Mouse (Mus musculus): ENCODE data around the gene Retreg3. TPM values are rescaled to one million over a fixed set of nuclear protein-coding genes. Genes with fewer than 3 reads are reported as not detected.
A peak's percentile ranks its signal among the peaks of the same experiment; 100 is the strongest.

The Retreg3 gene
- polyA plus RNA-seq, 1 experiment from 2014 or later = 14.0 TPM

DNA sequence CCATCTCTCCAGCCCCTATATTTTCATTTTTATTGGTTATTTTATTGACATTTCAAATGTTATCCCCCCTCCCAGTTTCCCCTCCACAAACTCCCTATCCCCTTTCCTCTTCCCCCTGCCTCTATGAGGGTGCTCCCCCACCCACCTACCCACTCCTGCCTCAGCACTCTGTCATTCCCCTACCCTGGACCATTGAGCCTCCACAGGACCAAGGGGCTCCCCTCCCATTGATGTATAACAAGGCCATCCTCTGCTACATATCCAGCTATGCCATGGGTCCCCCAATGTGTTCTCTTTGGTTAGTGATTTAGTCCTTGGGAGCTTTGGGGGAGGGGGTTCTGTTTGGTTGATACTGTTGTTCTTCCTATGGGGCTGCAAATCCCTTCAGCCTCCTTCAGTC, 35.0 kb upstream of the Retreg3 start:
- DNase-seq (ENCODE audit: low spot score) (no peak), ATAC-seq (no peak)
- no peaks in the 10 kb centered on the region for H3K27me3 ChIP-seq (replicated peaks; ENCODE audit: control insufficient read depth, insufficient read depth, low read length)
- H3K9me3 ChIP-seq (replicated peaks; ENCODE audit: control insufficient read depth, low read length) = no peaks in the 10 kb centered on the region
- H3K4me1 ChIP-seq (ENCODE audit: control insufficient read depth, insufficient read depth, low read length) = no peaks in the 10 kb centered on the region; the same call in 1 of the 2 replicates
- no peak overlapping the region for H3K9ac ChIP-seq (ENCODE audit: low read length)
- H3K4me3 ChIP-seq (ENCODE audit: low read depth, low read length) = no peak overlapping the region
- no peak overlapping the region for H3K4me2 ChIP-seq (ENCODE audit: low read length)
- H3K27ac ChIP-seq (ENCODE audit: low read depth, low read length) = no peak overlapping the region
- H3K36me3 ChIP-seq (ENCODE audit: control insufficient read depth, insufficient read depth, low read length) = no peaks in the 10 kb centered on the region

DNA sequence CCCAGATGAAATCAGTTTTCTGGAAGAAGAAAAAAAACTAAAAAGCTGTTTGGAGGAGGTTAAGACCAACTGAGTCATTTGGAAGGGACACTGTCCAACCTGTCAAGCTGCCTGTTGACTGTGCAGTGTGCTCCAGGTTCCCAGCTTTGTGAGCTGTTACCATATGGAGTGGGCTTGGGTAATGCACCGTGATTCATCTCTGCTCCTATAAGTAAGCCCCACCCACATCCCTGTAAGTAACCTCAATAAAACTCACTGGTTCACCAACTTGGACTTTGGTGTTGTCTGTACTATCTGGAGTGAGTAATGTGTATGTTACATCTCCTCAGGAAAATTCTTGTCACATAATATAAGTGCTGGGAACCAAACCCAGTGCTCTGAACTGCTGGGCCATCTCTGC, 33.1 kb upstream of the Retreg3 start:
- Histone ChIP-seq H3K27me3 (replicated peaks; ENCODE audit: control insufficient read depth, insufficient read depth, low read length) (no peaks in the 10 kb centered on the region), H3K27ac (ENCODE audit: low read depth, low read length) (no peak overlapping the region), H3K4me1 (ENCODE audit: control insufficient read depth, insufficient read depth, low read length) (peaks cover 4% of the 10 kb centered on the region), H3K4me3 (ENCODE audit: low read depth, low read length) (no peak overlapping the region), H3K9me3 (replicated peaks; ENCODE audit: control insufficient read depth, low read length) (no peaks in the 10 kb centered on the region), H3K4me2 (ENCODE audit: low read length) (no peak overlapping the region), H3K36me3 (ENCODE audit: control insufficient read depth, insufficient read depth, low read length) (no peaks in the 10 kb centered on the region), H3K9ac (ENCODE audit: low read length) (no peak overlapping the region)
- no peak for DNase-seq (ENCODE audit: low spot score)
- no peak for ATAC-seq
- WGBS = 88% methylated on average over 1 of the region's 1 CpGs

DNA sequence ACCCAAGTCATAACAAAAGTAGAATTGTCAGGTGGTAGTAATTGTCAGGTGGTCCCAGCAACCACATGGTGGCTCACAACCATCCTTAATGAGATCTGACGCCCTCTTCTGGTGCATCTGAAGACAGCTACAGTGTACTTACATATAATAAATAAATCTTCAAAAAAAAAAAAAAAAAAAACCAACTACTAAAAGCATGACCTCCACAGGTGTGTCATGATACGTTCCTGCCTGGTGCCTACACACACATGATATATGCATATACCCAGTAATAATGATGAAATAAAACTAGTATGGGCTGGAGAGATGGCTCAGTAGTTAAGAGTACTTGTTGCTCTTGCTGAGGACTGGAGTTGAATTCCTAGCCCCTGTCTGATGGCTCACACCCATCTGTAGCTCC, 31.4 kb upstream of the Retreg3 start:
- Histone ChIP-seq H3K4me1 (ENCODE audit: control insufficient read depth, insufficient read depth, low read length) (peaks cover 7% of the 10 kb centered on the region), H3K27ac (ENCODE audit: low read depth, low read length) (no peak overlapping the region), H3K9ac (ENCODE audit: low read length) (no peak overlapping the region), H3K9me3 (replicated peaks; ENCODE audit: control insufficient read depth, low read length) (no peaks in the 10 kb centered on the region), H3K36me3 (ENCODE audit: control insufficient read depth, insufficient read depth, low read length) (no peaks in the 10 kb centered on the region), H3K4me3 (ENCODE audit: low read depth, low read length) (no peak overlapping the region), H3K27me3 (replicated peaks; ENCODE audit: control insufficient read depth, insufficient read depth, low read length) (no peaks in the 10 kb centered on the region), H3K4me2 (ENCODE audit: low read length) (no peak overlapping the region)
- WGBS = 33% methylated on average over 2 of the region's 2 CpGs
- no peak for ATAC-seq
- no peak for DNase-seq (ENCODE audit: low spot score)

DNA sequence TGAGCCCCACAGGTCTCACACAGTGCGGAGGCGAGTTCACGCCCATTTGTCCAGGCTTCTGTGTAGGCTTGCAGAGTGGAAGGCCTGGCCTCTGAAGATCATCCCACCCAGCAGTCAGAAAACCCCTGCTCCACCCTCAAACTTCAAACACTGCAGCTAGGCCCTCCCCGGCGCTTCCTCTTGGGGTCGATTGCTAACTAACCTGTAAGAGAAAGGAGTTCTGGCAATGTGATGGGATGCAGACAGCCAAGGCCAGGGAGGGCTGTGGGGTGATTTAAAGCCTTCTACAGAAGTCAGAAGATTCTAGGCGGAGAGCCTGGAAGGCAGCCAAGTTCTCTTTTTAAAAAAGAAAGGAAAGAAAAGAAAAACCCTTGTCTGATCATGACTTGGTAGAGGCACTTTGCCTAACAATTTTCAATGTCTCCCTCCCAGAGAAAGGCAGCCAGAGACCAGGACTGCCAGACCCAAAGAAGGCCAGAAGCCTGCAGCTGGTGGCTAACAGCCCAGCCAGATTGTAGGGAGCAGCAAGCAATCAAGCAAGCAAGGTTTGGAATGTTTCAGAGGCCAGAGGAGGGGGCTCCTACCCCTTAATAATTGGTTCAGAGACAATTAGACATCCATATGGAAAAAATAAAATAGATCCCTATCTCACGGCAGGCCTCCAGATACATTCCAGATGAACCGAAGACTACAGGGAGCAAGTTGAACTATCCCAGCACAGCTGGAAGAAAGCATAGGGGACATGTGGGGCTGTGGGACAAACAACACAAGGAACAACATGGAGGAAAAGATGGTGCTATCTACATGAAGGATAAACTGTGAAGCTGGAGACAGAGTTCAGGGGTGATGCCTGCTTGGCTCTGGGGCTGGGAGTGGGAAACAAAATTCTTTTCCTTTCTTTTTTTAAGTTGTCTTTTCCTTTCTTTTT, 29.7 kb upstream of the Retreg3 start:
- 48% methylated on average over 9 of the region's 9 CpGs for WGBS
- ATAC-seq (no peak), DNase-seq (ENCODE audit: low spot score) (peak; percentile 45)

DNA sequence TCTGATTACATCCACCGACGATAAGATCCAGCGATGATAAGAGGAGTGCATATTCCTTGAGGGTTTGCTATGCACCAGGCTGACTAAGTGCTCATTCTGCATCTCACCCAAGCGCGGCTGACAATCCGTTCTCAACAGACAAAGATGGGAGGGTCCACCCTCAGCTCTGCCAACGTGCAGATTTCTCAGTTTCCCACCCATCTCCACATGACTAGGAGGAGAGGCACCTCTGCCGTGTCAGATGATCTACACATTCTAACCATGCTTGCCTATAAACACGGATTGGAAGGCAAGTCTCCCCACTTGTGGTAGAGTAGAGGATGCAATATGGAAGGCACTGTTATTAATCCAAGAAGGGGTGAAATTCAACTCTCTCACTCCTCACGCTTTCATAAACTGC, 29.1 kb upstream of the Retreg3 start:
- peaks cover 7% of the 10 kb centered on the region; the same call in 1 of the 2 replicates for H3K4me1 ChIP-seq (ENCODE audit: control insufficient read depth, insufficient read depth, low read length)
- ATAC-seq (no peak), DNase-seq (ENCODE audit: low spot score) (no peak)
- no peak overlapping the region for H3K27ac ChIP-seq (ENCODE audit: low read depth, low read length)
- H3K9ac ChIP-seq (ENCODE audit: low read length) = no peak overlapping the region
- no peak overlapping the region for H3K4me2 ChIP-seq (ENCODE audit: low read length)
- no peak overlapping the region for H3K4me3 ChIP-seq (ENCODE audit: low read depth, low read length)
- H3K27me3 ChIP-seq (replicated peaks; ENCODE audit: control insufficient read depth, insufficient read depth, low read length) = no peaks in the 10 kb centered on the region
- no peaks in the 10 kb centered on the region for H3K36me3 ChIP-seq (ENCODE audit: control insufficient read depth, insufficient read depth, low read length)
- no peaks in the 10 kb centered on the region for H3K9me3 ChIP-seq (replicated peaks; ENCODE audit: control insufficient read depth, low read length)
- 74% methylated on average over 10 of the region's 10 CpGs for WGBS

More for the DNA sequence above, 29.7 kb upstream of the Retreg3 start:
- Histone ChIP-seq H3K9me3 (replicated peaks; ENCODE audit: control insufficient read depth, low read length) (no peaks in the 10 kb centered on the region), H3K4me2 (ENCODE audit: low read length) (no peak overlapping the region), H3K9ac (ENCODE audit: low read length) (peak overlapping the region; percentile 22; the same call in 1 of the 2 replicates), H3K4me1 (ENCODE audit: control insufficient read depth, insufficient read depth, low read length) (peaks cover 7% of the 10 kb centered on the region; the same call in 1 of the 2 replicates), H3K4me3 (ENCODE audit: low read depth, low read length) (no peak overlapping the region), H3K27ac (ENCODE audit: low read depth, low read length) (peak overlapping the region; percentile 14; the same call in 1 of the 2 replicates), H3K36me3 (ENCODE audit: control insufficient read depth, insufficient read depth, low read length) (no peaks in the 10 kb centered on the region), H3K27me3 (replicated peaks; ENCODE audit: control insufficient read depth, insufficient read depth, low read length) (no peaks in the 10 kb centered on the region)

DNA sequence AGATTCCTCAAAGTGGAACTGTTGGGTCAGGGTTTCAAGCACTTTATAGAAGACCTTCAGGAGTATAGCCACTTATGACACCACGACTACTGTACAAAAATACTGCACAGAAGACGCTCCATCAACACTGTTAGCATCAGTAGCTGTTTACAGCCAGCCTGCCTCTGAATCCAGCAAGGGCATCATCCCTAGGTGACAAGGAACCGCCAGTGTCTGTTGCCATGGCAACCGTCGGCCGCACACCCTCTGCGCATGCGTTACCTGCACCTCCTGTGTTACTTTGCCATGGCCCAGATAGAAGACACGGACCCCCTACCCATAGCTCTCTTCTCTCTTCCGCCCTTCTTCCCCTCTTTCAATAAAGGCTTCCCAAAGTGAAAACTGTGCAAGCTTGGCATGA, 26.7 kb upstream of the Retreg3 start:
- Histone ChIP-seq H3K9me3 (replicated peaks; ENCODE audit: control insufficient read depth, low read length) (no peaks in the 10 kb centered on the region), H3K36me3 (ENCODE audit: control insufficient read depth, insufficient read depth, low read length) (no peaks in the 10 kb centered on the region), H3K4me1 (ENCODE audit: control insufficient read depth, insufficient read depth, low read length) (peaks cover 7% of the 10 kb centered on the region; the same call in 1 of the 2 replicates), H3K9ac (ENCODE audit: low read length) (no peak overlapping the region), H3K27ac (ENCODE audit: low read depth, low read length) (no peak overlapping the region; the same call in 1 of the 2 replicates), H3K4me2 (ENCODE audit: low read length) (no peak overlapping the region; the same call in 1 of the 2 replicates), H3K4me3 (ENCODE audit: low read depth, low read length) (no peak overlapping the region), H3K27me3 (replicated peaks; ENCODE audit: control insufficient read depth, insufficient read depth, low read length) (no peaks in the 10 kb centered on the region)
- 13% methylated on average over 10 of the region's 10 CpGs for WGBS
- ATAC-seq (0 out of 2 replicates have a peak, but pooled peaks have one; percentile 29), DNase-seq (ENCODE audit: low spot score) (peak; percentile 81)

DNA sequence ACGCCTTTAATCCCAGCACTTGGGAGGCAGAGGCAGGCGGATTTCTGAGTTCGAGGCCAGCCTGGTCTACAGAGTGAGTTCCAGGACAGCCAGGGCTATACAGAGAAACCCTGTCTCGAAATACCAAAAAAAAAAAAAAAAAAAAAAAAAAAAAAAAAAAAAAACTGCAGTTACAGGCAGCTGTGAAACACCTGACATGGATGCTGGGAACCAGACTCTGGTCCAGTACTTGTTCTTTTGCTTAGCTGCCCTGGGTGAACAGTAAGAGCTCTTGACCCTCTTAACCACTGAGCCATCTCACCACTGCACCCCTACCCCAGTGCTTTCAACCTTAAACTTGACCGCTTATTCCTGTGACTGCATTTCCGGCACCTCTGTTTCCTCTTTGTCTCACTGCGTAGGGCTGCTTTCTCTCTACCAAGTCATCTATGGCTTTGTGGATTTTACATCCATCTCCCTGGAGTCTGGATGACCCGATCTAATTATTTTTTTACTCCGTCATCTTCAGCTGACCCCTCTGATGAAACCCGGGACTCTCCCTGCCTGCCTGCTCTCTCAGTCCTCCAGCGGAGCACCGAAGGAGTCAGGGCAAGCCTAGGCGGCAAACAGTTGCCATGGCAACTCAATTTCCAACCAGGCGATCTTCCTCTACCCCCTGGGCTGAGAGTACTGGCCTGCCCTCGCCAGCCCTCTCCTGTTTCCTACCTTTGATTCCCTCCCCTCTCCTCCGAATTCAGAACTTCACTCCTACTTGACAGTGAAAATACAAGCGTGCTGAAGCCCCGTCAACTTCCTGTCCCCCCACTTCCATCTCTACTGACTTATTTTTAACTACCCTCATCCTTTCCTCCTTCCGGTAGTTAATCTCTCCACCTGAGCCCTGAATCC, 23.9 kb upstream of the Retreg3 start:
- ATAC-seq (peak; percentile 52; the same call in 1 of the 2 replicates), DNase-seq (ENCODE audit: low spot score) (peak; percentile 75)
- Histone ChIP-seq H3K27ac (ENCODE audit: low read depth, low read length) (peak overlapping the region; percentile 60), H3K27me3 (replicated peaks; ENCODE audit: control insufficient read depth, insufficient read depth, low read length) (no peaks in the 10 kb centered on the region), H3K9ac (ENCODE audit: low read length) (peak overlapping the region; percentile 48; the same call in 1 of the 2 replicates), H3K4me1 (ENCODE audit: control insufficient read depth, insufficient read depth, low read length) (peaks cover 10% of the 10 kb centered on the region), H3K36me3 (ENCODE audit: control insufficient read depth, insufficient read depth, low read length) (no peaks in the 10 kb centered on the region), H3K9me3 (replicated peaks; ENCODE audit: control insufficient read depth, low read length) (no peaks in the 10 kb centered on the region), H3K4me3 (ENCODE audit: low read depth, low read length) (peak overlapping the region; percentile 14; the same call in 1 of the 2 replicates), H3K4me2 (ENCODE audit: low read length) (peak overlapping the region; percentile 40)
- 20% methylated on average over 18 of the region's 19 CpGs for WGBS

DNA sequence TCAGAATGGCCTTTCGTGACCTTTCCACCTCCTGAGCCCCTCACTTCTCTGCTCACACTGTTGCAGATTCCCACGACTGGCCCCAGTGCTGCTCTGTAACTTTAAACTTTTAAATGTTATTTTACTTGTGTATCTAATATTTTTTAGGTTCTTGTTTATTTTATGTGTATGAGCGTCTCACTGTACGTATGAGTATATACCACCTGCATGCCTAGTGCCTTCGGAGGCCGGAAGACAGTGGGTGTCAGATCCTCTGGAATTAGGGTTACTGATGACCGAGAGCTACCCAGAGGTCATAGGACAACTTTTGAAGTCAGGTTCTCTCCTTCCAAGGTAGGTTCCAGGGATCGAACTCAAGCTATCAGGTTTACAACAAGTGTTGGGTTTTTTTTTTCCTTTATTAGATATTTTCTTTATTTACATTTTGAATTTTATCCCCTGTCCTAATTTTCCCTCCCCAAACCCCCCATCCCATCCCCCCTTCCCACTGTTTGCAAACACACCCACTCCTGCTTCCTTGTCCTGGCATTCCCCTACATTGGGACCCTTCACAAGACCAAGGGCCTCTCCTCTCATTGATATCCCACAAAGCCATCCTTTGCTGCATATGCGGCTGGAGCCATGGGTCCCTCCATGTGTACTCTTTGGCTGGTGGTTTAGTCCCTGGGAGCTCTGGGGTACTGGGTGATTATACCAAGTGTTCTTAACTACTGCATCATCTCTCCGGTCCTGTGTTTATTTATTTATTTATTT, 22.7 kb upstream of the Retreg3 start:
- H3K9me3 ChIP-seq (replicated peaks; ENCODE audit: control insufficient read depth, low read length) = no peaks in the 10 kb centered on the region
- peaks cover 10% of the 10 kb centered on the region for H3K4me1 ChIP-seq (ENCODE audit: control insufficient read depth, insufficient read depth, low read length)
- no peak overlapping the region for H3K4me3 ChIP-seq (ENCODE audit: low read depth, low read length)
- no peak for ATAC-seq
- DNase-seq (ENCODE audit: low spot score) = no peak
- H3K36me3 ChIP-seq (ENCODE audit: control insufficient read depth, insufficient read depth, low read length) = no peaks in the 10 kb centered on the region
- H3K27ac ChIP-seq (ENCODE audit: low read depth, low read length) = no peak overlapping the region
- H3K27me3 ChIP-seq (replicated peaks; ENCODE audit: control insufficient read depth, insufficient read depth, low read length) = no peaks in the 10 kb centered on the region
- 90% methylated on average over 10 of the region's 10 CpGs for WGBS
- H3K4me2 ChIP-seq (ENCODE audit: low read length) = no peak overlapping the region
- no peak overlapping the region for H3K9ac ChIP-seq (ENCODE audit: low read length)

All from forebrain, embryonic 14.5 days (tissue).